Mouse (Mus musculus): ENCODE results near the gene Rtl8a. TPM values are rescaled to one million over a fixed set of nuclear protein-coding genes. Genes with fewer than 3 reads are reported as not detected.
"Not testable (repeated sequence)": the region's sequence is repeated elsewhere in the genome, so short reads cannot be mapped to it uniquely, and the experiment has no call there.

Rtl8a gene
- total RNA-seq, 1 experiment from 2014 or later, result 1.5 TPM

GRCm38 (mm10) chrX:53606176-53606575 lies 37.3 kb downstream of the Rtl8a start:
- not testable (repeated sequence) for ATAC-seq (ENCODE audit: extremely low read depth, insufficient number of reproducible peaks, low FRiP score, poor library complexity, severe bottlenecking)

- not testable (repeated sequence) for ATAC-seq (ENCODE audit: extremely low read depth, insufficient number of reproducible peaks, low FRiP score, poor library complexity, severe bottlenecking)
These were observed 43.5 kb downstream of the Rtl8a start for GRCm38 (mm10) chrX:53599993-53600392.

Other genes starting within 250 kb of the Rtl8a start
- gene Etd, start 208.8 kb downstream of the Rtl8a start, total RNA-seq (2017), result not detected in 2 replicates
- 1.5 and 4.2 TPM in 2 replicates for gene Rtl8c, start 35.6 kb downstream of the Rtl8a start, total RNA-seq (2017)
- not detected in 2 replicates for gene Gm14597, start 34.7 kb downstream of the Rtl8a start, total RNA-seq (2017)
- gene Rtl8b, start 26.7 kb upstream of the Rtl8a start, total RNA-seq (2017), result 1.6 and 3.4 TPM in 2 replicates
- gene 4930502E18Rik, start 81.1 kb upstream of the Rtl8a start, total RNA-seq (2017), result not detected in 2 replicates
- not detected in 2 replicates for gene 1700013H16Rik, start 114.1 kb upstream of the Rtl8a start, total RNA-seq (2017)
- gene Zfp36l3, start 132.7 kb upstream of the Rtl8a start, total RNA-seq (2017), result 0.12 TPM in 1 of 2 replicates, not detected in the other
- gene Xlr, start 154.0 kb upstream of the Rtl8a start, total RNA-seq (2017), result 0.74 TPM in 1 of 2 replicates, not detected in the other